Mouse (Mus musculus) limb, embryonic 13.5 days (tissue): ENCODE data around the gene Casp8ap2. TPM values are rescaled to one million over a fixed set of nuclear protein-coding genes. Genes with fewer than 3 reads are reported as not detected.

Experiments
- ATAC-seq: fragments of 200-750 bp; cut with Nextera tagmentation; 2 replicates; pipeline ENCODE4 v1.8.0; 2017; ENCODE audit warnings: low read depth, moderate number of reproducible peaks, moderate TSS enrichment; ENCODE audit not compliant: low FRiP score
- H3K27ac ChIP-seq: fragments of 300-500 bp; sonication (generic); 2 replicates; pipeline ENCODE4 v1.5.1; 2015; ENCODE audit warnings: inconsistent platforms, mild to moderate bottlenecking, moderate library complexity
- H3K27me3 ChIP-seq: fragments of 300-500 bp; sonication (generic); 2 replicates; pipeline ENCODE4 v1.6.1; 2015; ENCODE audit warnings: mild to moderate bottlenecking, inconsistent platforms
- H3K36me3 ChIP-seq: fragments of 300-500 bp; sonication (generic); 2 replicates; pipeline ENCODE4 v1.6.1; 2015; ENCODE audit warnings: inconsistent platforms, mild to moderate bottlenecking, moderate library complexity
- H3K4me1 ChIP-seq: fragments of 300-500 bp; sonication (generic); 2 replicates; pipeline ENCODE4 v1.6.1; 2015; ENCODE audit warnings: inconsistent platforms
- H3K4me2 ChIP-seq: fragments of 300-500 bp; sonication (generic); replicated peaks from 2 replicates; pipeline ENCODE4 v1.6.1; 2015; ENCODE audit warnings: inconsistent platforms, mild to moderate bottlenecking, moderate library complexity
- H3K4me3 ChIP-seq: fragments of 300-500 bp; sonication (generic); 2 replicates; pipeline ENCODE4 v1.5.1; 2015; ENCODE audit warnings: moderate library complexity, mild to moderate bottlenecking, inconsistent platforms
- H3K9ac ChIP-seq: fragments of 300-500 bp; sonication (generic); 2 replicates; pipeline ENCODE4 v1.6.1; 2015; ENCODE audit warnings: mild to moderate bottlenecking, inconsistent platforms
- H3K9me3 ChIP-seq: fragments of 300-500 bp; sonication (generic); 2 replicates; pipeline ENCODE4 v1.6.1; 2016; ENCODE audit warnings: inconsistent platforms
- WGBS: fragments of 180-500 bp; shearing (Covaris S2); methylation state at CpG from one replicate; pipeline ENCODE4 v1.1.7; 2015; 5-methylcytosine and 5-hydroxymethylcytosine counted together
- polyA plus RNA-seq: library from polyadenylated mRNA; unstranded; fragments of >200 nt; fragmentation: Nextera tagmentation; extraction: Ambion mirVana; gene quantifications from 2 replicates; pipeline ENCODE4 v1.2.1, GENCODE M21; 2015

Casp8ap2 gene
- polyA plus RNA-seq = 79.6 and 84.6 TPM in 2 replicates

DNA sequence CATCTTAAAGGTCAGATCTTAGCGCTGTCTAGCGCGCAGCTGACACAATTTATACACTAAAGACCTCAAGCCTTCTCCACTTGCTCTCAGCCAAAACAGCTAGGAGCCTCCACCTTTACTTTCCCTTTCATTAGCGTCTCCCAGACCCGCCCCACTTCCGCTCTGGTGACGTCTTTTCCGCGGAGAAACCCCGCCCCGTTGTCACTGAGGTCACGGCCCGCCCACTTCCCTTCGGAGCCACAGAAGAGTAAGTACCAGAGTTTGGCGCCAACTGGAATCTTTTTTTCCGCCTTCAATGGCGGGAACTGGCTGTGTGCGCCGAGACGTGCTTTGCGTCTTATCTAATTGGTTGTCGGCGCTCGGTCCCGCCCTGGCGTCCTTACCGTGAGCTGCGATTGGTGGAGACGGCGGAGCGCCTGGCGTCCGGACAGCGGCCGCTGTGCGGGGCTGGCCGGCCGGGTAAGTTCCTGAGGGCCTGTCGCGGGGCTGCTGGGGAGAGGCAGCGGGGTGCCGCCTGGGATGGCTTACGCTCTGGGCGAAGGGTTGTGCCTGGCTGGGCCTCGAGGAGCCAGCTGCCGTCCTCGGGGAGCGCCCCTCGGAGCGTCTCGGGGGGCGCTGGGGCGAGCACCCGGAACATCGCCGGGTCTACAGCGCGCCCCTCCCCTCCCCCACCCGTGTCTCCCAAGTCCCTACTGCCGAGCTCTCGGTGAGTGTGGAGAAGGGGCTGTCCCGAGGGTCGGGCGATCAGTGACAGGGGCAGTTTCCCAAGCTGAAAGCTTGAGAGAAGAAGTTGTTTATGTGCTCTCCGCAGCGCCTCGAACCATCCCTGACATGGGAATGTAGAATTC is at the start of gene Casp8ap2:
Gene Casp8ap2 (plus strand): TSS at position 418 of the 848 bp plus-strand sequence.
- Histone ChIP-seq H3K4me2 (peak within 1 kb of the TSS; percentile 72), H3K27ac (peak within 1 kb of the TSS; percentile 83; the same call in 1 of the 2 replicates), H3K36me3 (0 out of 2 replicates have a peak, but pooled peaks cover 3% of the 10 kb centered on the region), H3K4me3 (peak within 1 kb of the TSS; percentile 83), H3K4me1 (peaks cover 17% of the 10 kb centered on the region), H3K9me3 (no peaks in the 10 kb centered on the region), H3K9ac (peak within 1 kb of the TSS; percentile 86), H3K27me3 (no peaks in the 10 kb centered on the region)
- peak; percentile 98 for ATAC-seq
- under 1% methylated on average over 64 of the region's 67 CpGs for WGBS

DNA sequence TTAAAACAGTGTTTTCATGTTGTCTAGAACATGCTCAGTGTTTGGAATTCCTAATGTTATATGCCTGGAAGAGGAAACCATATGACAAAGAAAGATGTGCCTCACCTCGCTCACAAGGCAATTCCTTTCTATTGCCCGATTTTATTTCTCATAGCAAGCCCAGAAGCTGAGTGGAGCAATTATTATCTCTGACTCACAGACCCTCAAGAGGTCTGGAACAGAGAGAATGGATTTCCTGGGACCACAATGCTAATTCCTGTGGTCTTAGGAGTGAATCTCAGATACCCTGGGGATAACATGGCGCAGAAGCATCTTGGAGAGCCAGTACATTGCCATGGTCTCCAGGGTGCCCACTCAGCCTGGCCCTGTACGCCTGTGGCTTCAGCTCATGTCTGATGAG is 46.2 kb upstream of the Casp8ap2 start:
- WGBS = 73% methylated on average over 4 of the region's 4 CpGs
- H3K27ac ChIP-seq = no peak overlapping the region
- H3K4me3 ChIP-seq = no peak overlapping the region

DNA sequence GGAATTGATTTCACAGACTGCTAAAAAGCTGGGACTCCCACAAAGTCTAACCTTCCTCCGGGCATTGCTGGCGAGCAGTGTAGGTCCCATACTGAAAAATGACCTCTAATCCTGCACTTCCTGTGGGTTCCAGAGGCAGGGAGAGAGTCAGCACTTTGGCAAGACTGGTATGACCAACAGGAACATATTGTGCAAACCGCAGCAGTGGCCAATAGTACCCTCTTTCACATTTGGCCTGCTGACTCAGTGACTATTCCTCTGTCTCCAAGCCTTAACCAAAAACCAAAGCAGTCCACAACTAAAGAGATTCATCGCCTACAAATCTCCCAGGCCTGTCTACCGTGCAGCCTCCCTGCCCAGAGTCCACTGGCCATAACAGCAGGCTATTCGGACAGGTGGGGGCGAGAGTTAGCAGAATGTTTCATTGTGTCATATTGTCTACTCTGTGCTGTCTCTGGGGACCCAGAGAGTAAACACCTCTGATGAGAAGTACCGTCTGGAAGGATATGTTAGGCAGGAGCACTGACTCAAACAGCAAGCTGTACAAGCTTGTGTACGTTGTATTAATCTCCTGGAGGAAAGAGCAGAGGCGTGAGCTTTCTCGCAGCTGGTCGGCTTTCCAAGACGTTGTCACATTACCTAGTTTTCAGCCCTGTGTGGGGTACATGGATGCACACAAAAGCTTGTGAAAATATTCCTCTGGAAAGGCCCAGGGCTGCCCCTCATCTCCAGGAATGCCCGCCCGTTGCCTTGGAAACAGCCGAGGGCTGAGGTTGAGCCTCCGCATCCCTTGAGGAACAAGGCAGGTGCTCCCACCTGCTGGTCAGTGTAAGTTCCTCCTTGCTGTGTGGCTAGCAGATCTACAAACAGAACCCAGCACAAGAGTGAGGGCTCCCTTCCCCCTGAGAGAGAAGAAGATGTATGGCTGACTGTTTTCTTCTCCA is 45.0 kb upstream of the Casp8ap2 start:
- Histone ChIP-seq H3K27me3 (no peaks in the 10 kb centered on the region), H3K27ac (peak overlapping the region; percentile 29; the same call in 1 of the 2 replicates), H3K4me1 (peaks cover 21% of the 10 kb centered on the region), H3K9me3 (no peaks in the 10 kb centered on the region), H3K9ac (no peak overlapping the region), H3K36me3 (no peaks in the 10 kb centered on the region; the same call in none of the 2 replicates), H3K4me3 (no peak overlapping the region), H3K4me2 (no peak overlapping the region)
- ATAC-seq = no peak; the same call in 1 of the 2 replicates
- WGBS = 49% methylated on average over 17 of the region's 17 CpGs

More for the DNA sequence above, 46.2 kb upstream of the Casp8ap2 start:
- Histone ChIP-seq H3K4me2 (no peak overlapping the region), H3K27me3 (no peaks in the 10 kb centered on the region), H3K4me1 (peaks cover 21% of the 10 kb centered on the region), H3K9ac (no peak overlapping the region), H3K9me3 (no peaks in the 10 kb centered on the region), H3K36me3 (peaks cover 8% of the 10 kb centered on the region)
- ATAC-seq = no peak

DNA sequence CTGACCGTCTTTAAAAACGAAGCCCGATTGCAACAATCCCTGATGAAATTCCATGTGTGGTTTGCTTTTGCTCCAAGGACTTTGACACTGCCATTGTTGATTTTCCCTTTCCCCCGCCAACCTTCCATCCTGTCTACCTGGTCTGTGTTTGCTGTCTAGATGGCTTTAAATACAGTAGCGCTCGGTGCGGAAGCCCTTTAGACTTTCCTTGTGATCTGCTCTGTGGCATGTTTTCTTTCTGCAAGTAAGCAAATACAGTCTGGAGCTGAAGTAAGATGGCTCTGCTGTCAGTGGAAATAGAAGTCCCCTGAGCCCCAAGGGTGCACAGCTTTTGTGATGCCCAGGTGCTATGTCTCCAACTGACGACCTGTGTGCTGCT is 44.3 kb upstream of the Casp8ap2 start:
- H3K9ac ChIP-seq = no peak overlapping the region
- H3K9me3 ChIP-seq = no peaks in the 10 kb centered on the region
- no peak overlapping the region for H3K4me3 ChIP-seq
- no peak overlapping the region for H3K27ac ChIP-seq
- peaks cover 2% of the 10 kb centered on the region for H3K36me3 ChIP-seq
- 80% methylated on average over 8 of the region's 8 CpGs for WGBS
- ATAC-seq = no peak
- H3K4me1 ChIP-seq = peaks cover 21% of the 10 kb centered on the region
- H3K27me3 ChIP-seq = no peaks in the 10 kb centered on the region
- no peak overlapping the region for H3K4me2 ChIP-seq

DNA sequence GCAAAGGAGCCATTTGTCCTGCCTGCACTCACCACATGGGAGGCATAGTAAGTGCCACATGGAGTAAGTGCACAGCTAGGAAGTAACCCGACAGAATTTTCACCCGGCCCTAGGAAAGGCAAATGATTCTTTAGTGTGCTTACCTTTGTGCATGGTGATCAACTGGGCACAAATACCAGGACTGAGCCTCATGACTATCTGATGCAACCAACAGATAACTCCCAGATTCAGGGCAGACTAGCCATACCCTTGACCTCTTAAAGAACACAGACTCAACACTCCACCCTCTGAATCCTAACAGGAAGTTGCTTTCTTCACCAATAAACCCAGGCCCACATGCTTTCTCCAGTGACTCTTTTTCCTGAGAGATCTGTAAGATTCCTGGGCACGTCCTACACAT is 43.8 kb upstream of the Casp8ap2 start:
- H3K4me2 ChIP-seq = no peak overlapping the region
- no peak overlapping the region for H3K4me3 ChIP-seq
- H3K27me3 ChIP-seq = no peaks in the 10 kb centered on the region
- 54% methylated on average over 3 of the region's 3 CpGs for WGBS
- H3K9ac ChIP-seq = no peak overlapping the region
- no peak overlapping the region for H3K27ac ChIP-seq
- ATAC-seq = no peak
- H3K4me1 ChIP-seq = peaks cover 21% of the 10 kb centered on the region
- no peaks in the 10 kb centered on the region for H3K9me3 ChIP-seq
- H3K36me3 ChIP-seq = peaks cover 5% of the 10 kb centered on the region

DNA sequence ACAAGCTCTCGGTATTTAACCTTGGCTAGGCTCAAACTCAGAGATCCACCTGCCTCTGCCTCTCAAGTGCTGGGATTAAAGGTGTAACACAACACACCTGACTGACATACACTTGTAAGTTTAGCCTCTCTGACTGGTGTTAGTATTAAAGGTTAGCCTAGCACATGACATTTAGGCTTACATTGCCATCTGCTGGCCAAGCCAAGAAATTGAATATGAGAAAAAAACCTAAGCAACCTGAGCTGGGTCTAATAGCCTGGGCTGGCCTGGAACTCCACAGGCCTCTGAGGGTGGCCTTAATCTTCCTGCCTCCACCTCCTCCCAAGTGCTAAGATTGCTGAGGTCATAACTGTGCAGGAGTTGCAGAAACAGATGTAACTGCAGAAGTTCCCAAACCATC is 43.1 kb upstream of the Casp8ap2 start:
- Histone ChIP-seq H3K9me3 (no peaks in the 10 kb centered on the region), H3K4me3 (no peak overlapping the region), H3K27me3 (no peaks in the 10 kb centered on the region), H3K4me2 (no peak overlapping the region), H3K36me3 (peaks cover 5% of the 10 kb centered on the region; the same call in 1 of the 2 replicates), H3K9ac (no peak overlapping the region), H3K4me1 (peaks cover 21% of the 10 kb centered on the region), H3K27ac (no peak overlapping the region)
- WGBS = 59% methylated on average over 1 of the region's 1 CpGs
- peak; percentile 77 for ATAC-seq

DNA sequence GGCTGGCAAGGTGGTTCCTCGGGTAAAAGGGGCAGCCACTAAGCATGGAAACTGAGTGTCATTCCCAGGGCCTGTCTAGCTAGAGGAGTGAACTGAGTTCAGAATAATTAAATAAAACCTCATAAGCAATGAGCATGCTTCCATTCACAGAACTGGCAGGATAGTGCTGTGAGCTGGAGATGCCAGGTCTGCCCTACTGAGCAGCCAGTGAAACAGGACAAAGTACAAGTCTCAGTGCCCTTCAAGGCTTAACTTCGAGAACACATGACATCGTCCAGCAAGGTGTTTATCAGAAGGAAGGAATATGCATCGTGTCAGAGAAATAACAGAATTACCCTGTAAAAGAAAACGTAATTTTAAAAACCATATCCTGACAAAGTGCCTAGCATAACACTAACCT is 41.7 kb upstream of the Casp8ap2 start:
- H3K4me2 ChIP-seq = no peak overlapping the region
- H3K4me3 ChIP-seq = no peak overlapping the region
- H3K9ac ChIP-seq = no peak overlapping the region
- H3K4me1 ChIP-seq = peaks cover 21% of the 10 kb centered on the region
- no peak overlapping the region for H3K27ac ChIP-seq
- ATAC-seq = no peak
- 89% methylated on average over 5 of the region's 5 CpGs for WGBS
- H3K9me3 ChIP-seq = no peaks in the 10 kb centered on the region
- no peaks in the 10 kb centered on the region for H3K27me3 ChIP-seq
- peaks cover 6% of the 10 kb centered on the region; the same call in 1 of the 2 replicates for H3K36me3 ChIP-seq

DNA sequence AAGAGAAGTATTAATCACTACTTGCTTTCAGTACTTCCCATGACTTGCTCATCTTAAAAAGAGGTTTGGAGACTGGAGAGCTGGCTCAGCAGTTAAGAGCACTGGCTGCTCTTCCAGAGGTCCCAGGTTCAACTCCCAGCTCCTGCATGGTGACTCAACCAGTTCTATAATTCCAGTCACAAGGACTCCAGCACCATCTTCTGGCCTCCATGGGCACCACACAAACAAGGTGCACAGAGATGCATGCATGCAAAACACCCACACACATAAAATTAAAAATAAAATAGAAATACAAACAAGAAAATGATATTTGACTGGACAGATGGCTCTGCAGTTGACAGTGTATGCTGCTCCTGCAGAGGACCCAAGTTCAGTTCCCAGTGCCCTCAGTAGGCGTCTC is 40.6 kb upstream of the Casp8ap2 start:
- 75% methylated on average over 1 of the region's 1 CpGs for WGBS
- no peak for ATAC-seq
- H3K27me3 ChIP-seq = no peaks in the 10 kb centered on the region

DNA sequence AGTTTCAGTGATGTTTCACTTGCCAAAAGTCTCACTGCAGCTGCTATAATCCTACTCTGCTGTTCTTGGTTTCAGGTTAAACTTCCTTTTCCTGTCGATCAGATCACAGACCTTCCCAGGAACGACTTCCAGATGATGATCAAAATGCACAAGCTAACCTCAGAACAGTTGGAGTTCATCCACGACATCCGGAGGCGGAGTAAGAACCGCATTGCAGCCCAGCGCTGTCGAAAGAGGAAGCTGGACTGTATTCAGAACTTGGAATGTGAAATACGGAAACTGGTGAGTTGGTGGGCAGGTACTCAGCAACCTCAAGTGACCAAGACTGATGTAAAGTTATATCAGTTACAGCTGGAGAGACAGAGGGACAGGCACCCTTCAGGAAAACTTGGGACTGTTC is 40.1 kb upstream of the Casp8ap2 start:
- Histone ChIP-seq H3K4me2 (no peak overlapping the region), H3K9me3 (no peaks in the 10 kb centered on the region), H3K4me1 (peaks cover 7% of the 10 kb centered on the region), H3K9ac (no peak overlapping the region), H3K27me3 (no peaks in the 10 kb centered on the region), H3K4me3 (no peak overlapping the region), H3K27ac (no peak overlapping the region), H3K36me3 (peaks cover 13% of the 10 kb centered on the region)
- WGBS = 39% methylated on average over 9 of the region's 9 CpGs
- ATAC-seq = no peak

More for the DNA sequence above, 40.6 kb upstream of the Casp8ap2 start:
- Histone ChIP-seq H3K4me1 (peaks cover 13% of the 10 kb centered on the region), H3K9me3 (no peaks in the 10 kb centered on the region), H3K4me3 (no peak overlapping the region), H3K4me2 (no peak overlapping the region), H3K9ac (no peak overlapping the region), H3K36me3 (peaks cover 8% of the 10 kb centered on the region; the same call in 1 of the 2 replicates), H3K27ac (no peak overlapping the region)

DNA sequence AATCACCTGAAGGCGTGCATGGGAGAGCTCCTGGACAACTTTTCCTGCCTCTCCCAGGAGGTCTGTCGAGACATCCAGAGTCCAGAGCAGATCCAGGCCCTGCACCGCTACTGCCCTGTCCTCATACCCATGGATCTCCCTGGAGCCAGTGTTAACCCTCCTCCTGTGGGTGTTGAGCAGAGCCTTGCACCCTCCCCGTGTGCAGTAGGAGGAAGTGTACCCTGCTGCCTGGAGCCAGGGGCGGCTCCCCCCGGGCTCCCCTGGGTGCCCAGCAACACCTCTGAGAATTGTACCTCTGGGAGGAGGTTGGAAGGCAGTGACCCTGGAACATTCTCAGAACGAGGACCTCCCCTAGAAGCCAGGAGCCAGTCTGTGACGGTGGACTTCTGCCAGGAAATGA is 35.4 kb upstream of the Casp8ap2 start:
- H3K4me2 ChIP-seq = no peak overlapping the region
- H3K9ac ChIP-seq = no peak overlapping the region
- peaks cover 16% of the 10 kb centered on the region for H3K36me3 ChIP-seq
- H3K4me1 ChIP-seq = no peaks in the 10 kb centered on the region
- H3K27me3 ChIP-seq = no peaks in the 10 kb centered on the region
- H3K27ac ChIP-seq = no peak overlapping the region
- WGBS = 81% methylated on average over 8 of the region's 8 CpGs
- no peak for ATAC-seq
- no peaks in the 10 kb centered on the region for H3K9me3 ChIP-seq
- no peak overlapping the region for H3K4me3 ChIP-seq

DNA sequence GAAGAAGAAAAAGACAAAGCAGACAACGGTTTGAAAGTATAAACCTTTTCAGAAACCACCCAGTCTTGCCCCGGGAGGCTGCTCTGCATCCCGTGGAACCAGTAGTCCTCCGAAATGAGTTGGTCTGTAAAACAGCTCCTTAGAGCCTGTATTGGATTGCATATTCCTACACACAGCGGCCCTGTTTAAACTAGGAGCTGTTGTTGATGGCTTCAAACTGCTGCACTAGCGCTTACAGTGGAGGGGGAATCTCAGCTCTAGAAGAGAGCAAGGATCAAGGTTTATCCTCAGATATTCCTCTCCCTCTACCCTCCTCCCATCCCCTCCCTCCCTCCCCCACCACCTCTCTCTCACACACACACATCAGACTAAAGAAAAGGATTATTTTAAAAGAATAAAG is 31.1 kb upstream of the Casp8ap2 start:
- Histone ChIP-seq H3K36me3 (peaks cover 8% of the 10 kb centered on the region), H3K27me3 (no peaks in the 10 kb centered on the region), H3K9ac (no peak overlapping the region), H3K4me3 (no peak overlapping the region), H3K27ac (no peak overlapping the region), H3K9me3 (no peaks in the 10 kb centered on the region), H3K4me2 (no peak overlapping the region), H3K4me1 (no peaks in the 10 kb centered on the region)
- 76% methylated on average over 6 of the region's 6 CpGs for WGBS
- ATAC-seq = no peak

DNA sequence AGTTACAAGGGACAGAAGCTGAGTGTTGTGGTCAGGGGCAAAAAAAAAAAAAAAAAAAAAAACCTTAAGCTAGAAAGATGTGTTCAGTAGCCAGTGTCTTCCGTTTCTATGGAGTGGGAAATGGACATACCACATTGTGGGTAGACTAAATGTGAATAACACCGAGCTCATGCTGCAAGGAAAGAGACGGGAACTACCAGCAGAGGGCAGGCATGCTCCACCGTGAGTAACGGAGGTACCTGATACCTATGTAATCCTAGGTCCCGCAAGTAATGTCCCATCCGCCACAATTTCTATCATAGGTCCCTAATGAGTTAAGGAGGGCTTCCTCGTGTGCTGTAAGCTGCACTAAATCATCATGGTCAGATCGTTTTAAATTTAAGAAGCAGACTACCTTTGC is 28.7 kb upstream of the Casp8ap2 start:
- Histone ChIP-seq H3K4me1 (no peaks in the 10 kb centered on the region), H3K27me3 (no peaks in the 10 kb centered on the region), H3K4me3 (no peak overlapping the region), H3K36me3 (no peaks in the 10 kb centered on the region), H3K9me3 (no peaks in the 10 kb centered on the region), H3K4me2 (no peak overlapping the region), H3K27ac (no peak overlapping the region), H3K9ac (no peak overlapping the region)
- WGBS = 18% methylated on average over 9 of the region's 9 CpGs
- ATAC-seq = no peak
